Mouse (Mus musculus): ENCODE measurements around the gene Cx3cl1. TPM values are rescaled to one million over a fixed set of nuclear protein-coding genes. Genes with fewer than 3 reads are reported as not detected.

Cx3cl1 gene
- total RNA-seq, 1 experiment = 5.3 TPM

DNA sequence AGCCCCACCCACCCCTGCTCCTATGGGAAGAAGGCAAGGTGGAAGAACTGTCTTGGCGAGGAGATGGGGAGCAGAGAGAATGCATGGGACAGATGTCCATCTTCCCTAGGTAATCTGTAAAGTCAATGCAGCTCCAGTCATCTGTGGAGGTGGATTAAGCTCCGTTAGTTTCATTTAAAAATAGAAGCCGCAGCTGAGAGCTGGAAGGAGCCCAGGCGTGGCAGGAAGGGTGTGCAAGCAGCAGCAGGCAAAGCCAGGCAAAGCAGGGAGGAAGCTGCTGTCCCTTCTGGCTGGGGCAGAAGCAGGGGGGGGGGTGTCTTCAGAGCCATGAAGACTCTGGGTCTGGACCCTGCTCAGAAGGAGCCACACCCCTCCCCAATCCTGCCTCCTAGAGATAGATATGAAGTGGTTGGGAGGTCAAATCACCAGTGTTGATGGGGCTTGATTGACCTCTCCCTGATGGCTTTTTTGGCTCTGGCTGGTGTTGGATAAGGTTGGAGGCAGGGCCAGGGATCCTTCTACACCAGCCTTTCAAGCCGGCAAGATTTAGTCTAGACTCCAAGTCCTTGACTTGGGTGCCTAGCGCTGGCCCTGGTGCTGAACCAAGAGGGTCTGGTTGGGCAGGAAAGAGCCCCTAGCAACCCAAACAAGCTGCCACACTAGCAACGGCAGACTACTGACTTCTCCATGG, 28.6 kb downstream of the Cx3cl1 start:
- H3K36me3 ChIP-seq (ENCODE audit: control insufficient read depth, insufficient read depth, low read length, poor library complexity, severe bottlenecking) = no peaks in the 10 kb centered on the region
- no peaks in the 10 kb centered on the region for H3K9me3 ChIP-seq (ENCODE audit: control insufficient read depth, insufficient read depth, low read depth, low read length)
- in situ Hi-C loops (cut with MboI; ENCODE audit: low sequenced_read_pairs in 2 of 2, unreplicated experiment in 2 of 2) = loop anchor here in 1 of 2 experiments (10.0 kb wide), 1 partner anchor 96 kb away; no protein-coding TSS in a partner anchor
- H3K27ac ChIP-seq (ENCODE audit: insufficient read depth, low read depth, low read length, poor library complexity, severe bottlenecking) = no peak overlapping the region
- DNase-seq (ENCODE audit: low read depth, low spot score) = peak; percentile 68
- H3K9ac ChIP-seq (ENCODE audit: insufficient read depth, low read depth, low read length, poor library complexity, severe bottlenecking) = no peak overlapping the region
- H3K4me1 ChIP-seq (ENCODE audit: control insufficient read depth in 2 of 2, insufficient read depth in 2 of 2, low read length in 2 of 2, poor library complexity in 1 of 2) = peaks cover 0 to 2% of the 10 kb centered on the region in 2 experiments; a peak in 1 of 4 replicates
- TF ChIP-seq CHD2 (IDR thresholded peaks at IDR 0.05; ENCODE audit: low read depth, low read length) = no peak
- TF ChIP-seq ZC3H11A (IDR thresholded peaks at IDR 0.05; ENCODE audit: borderline replicate concordance, low read depth, low read length) = no peak
- no peak for TF ChIP-seq MAFK (IDR thresholded peaks at IDR 0.05; ENCODE audit: insufficient read depth, low read depth, low read length)
- TF ChIP-seq ZNF384 (IDR thresholded peaks at IDR 0.05; ENCODE audit: low read depth, low read length) = no peak
- TF ChIP-seq HCFC1 (IDR thresholded peaks at IDR 0.05; ENCODE audit: borderline replicate concordance, insufficient read depth, low read length) = no peak
- H3K4me3 ChIP-seq (ENCODE audit: insufficient read depth in 1 of 2, low read depth in 1 of 2, low read length in 2 of 2, poor library complexity in 1 of 2, severe bottlenecking in 1 of 2) = no peak overlapping the region

DNA sequence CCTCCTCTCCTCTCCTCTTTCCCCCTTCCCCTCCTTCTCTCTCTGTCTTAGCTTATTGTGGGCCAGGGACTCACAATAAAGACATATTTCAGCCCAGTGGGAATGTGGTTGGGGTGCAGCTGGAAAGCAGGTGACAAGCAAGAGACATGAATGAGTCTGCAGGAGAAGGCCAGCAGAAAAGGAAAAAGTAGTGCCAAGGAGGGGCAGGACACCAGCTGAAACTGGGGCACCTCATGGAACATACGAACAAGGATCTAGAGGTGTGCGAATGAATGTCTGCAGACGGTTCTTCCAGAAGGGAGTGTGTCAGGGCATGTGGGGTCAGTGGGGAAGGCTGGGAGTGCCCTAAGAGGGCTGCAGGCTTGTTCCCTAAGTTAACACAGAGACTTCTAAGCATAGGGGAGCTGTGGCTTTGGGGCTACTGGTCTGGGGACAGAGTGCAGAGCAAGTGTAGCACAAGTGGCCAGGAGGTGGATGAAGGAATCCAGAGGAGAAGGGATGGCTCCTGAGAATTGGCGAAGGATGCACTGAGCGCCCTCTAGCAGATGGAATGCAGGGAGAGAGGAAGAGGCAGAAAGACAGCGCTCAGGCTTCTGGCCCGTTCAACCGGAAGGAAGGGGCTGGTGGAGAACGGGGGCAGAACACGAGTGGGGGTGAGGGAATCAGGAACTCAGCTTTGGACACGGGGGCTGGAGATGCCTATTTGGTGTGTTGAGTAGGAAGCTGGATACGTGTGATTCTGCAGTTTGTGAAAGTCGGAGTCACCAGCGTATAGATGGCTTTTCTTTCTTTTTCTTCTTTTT, 29.7 kb downstream of the Cx3cl1 start:
- Histone ChIP-seq H3K27ac (ENCODE audit: insufficient read depth, low read depth, low read length, poor library complexity, severe bottlenecking) (no peak overlapping the region), H3K4me1 (ENCODE audit: control insufficient read depth in 2 of 2, insufficient read depth in 2 of 2, low read length in 2 of 2, poor library complexity in 1 of 2) (peaks cover 0 to 2% of the 10 kb centered on the region in 2 experiments; a peak in 1 of 4 replicates), H3K9ac (ENCODE audit: insufficient read depth, low read depth, low read length, poor library complexity, severe bottlenecking) (no peak overlapping the region), H3K9me3 (ENCODE audit: control insufficient read depth, insufficient read depth, low read depth, low read length) (no peaks in the 10 kb centered on the region), H3K36me3 (ENCODE audit: control insufficient read depth, insufficient read depth, low read length, poor library complexity, severe bottlenecking) (no peaks in the 10 kb centered on the region), H3K4me3 (ENCODE audit: insufficient read depth in 1 of 2, low read depth in 1 of 2, low read length in 2 of 2, poor library complexity in 1 of 2, severe bottlenecking in 1 of 2) (no peak overlapping the region)
- no peak for DNase-seq (ENCODE audit: low read depth, low spot score)
- in situ Hi-C loops (cut with MboI; ENCODE audit: low sequenced_read_pairs in 2 of 2, unreplicated experiment in 2 of 2) = loop anchor here in 1 of 2 experiments (10.0 kb wide), 1 partner anchor 97 kb away; no protein-coding TSS in a partner anchor
- TF ChIP-seq MAFK (IDR thresholded peaks at IDR 0.05; ENCODE audit: insufficient read depth, low read depth, low read length) (no peak), ZNF384 (IDR thresholded peaks at IDR 0.05; ENCODE audit: low read depth, low read length) (no peak), HCFC1 (IDR thresholded peaks at IDR 0.05; ENCODE audit: borderline replicate concordance, insufficient read depth, low read length) (no peak), CHD2 (IDR thresholded peaks at IDR 0.05; ENCODE audit: low read depth, low read length) (no peak), ZC3H11A (IDR thresholded peaks at IDR 0.05; ENCODE audit: borderline replicate concordance, low read depth, low read length) (no peak)

DNA sequence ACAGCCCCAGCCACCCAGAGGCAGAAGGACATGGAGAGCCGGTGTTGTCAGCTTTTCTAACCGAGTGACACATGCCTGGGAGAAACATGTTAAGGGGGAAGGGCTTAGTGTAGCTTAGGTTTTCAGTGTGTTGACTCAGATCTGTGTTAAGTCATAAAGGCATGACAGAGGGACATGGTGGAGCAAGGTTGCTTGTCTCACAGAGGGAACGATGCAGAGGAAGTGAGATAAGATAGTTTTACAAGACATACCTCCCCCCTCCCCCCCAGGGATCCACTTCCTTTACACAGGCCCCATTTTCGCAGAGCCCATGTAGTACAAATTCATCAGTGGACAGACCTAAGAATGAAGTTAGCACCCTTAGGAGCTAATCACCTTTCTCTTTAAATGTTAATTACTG, 30.6 kb downstream of the Cx3cl1 start:
- H3K9me3 ChIP-seq (ENCODE audit: control insufficient read depth, insufficient read depth, low read depth, low read length) = no peaks in the 10 kb centered on the region
- DNase-seq (ENCODE audit: low read depth, low spot score) = no peak
- no peak overlapping the region for H3K27ac ChIP-seq (ENCODE audit: insufficient read depth, low read depth, low read length, poor library complexity, severe bottlenecking)
- peaks cover 0 to 2% of the 10 kb centered on the region in 2 experiments; a peak in 1 of 4 replicates for H3K4me1 ChIP-seq (ENCODE audit: control insufficient read depth in 2 of 2, insufficient read depth in 2 of 2, low read length in 2 of 2, poor library complexity in 1 of 2)
- no peaks in the 10 kb centered on the region for H3K36me3 ChIP-seq (ENCODE audit: control insufficient read depth, insufficient read depth, low read length, poor library complexity, severe bottlenecking)
- H3K9ac ChIP-seq (ENCODE audit: insufficient read depth, low read depth, low read length, poor library complexity, severe bottlenecking) = no peak overlapping the region
- TF ChIP-seq ZNF384 (IDR thresholded peaks at IDR 0.05; ENCODE audit: low read depth, low read length) (no peak), MAFK (IDR thresholded peaks at IDR 0.05; ENCODE audit: insufficient read depth, low read depth, low read length) (no peak), ZC3H11A (IDR thresholded peaks at IDR 0.05; ENCODE audit: borderline replicate concordance, low read depth, low read length) (no peak), CHD2 (IDR thresholded peaks at IDR 0.05; ENCODE audit: low read depth, low read length) (no peak), HCFC1 (IDR thresholded peaks at IDR 0.05; ENCODE audit: borderline replicate concordance, insufficient read depth, low read length) (no peak)
- no peak overlapping the region for H3K4me3 ChIP-seq (ENCODE audit: insufficient read depth in 1 of 2, low read depth in 1 of 2, low read length in 2 of 2, poor library complexity in 1 of 2, severe bottlenecking in 1 of 2)
- in situ Hi-C loops (cut with MboI; ENCODE audit: low sequenced_read_pairs in 2 of 2, unreplicated experiment in 2 of 2) = loop anchor here in 1 of 2 experiments (10.0 kb wide), 1 partner anchor 98 kb away; no protein-coding TSS in a partner anchor

- no peaks in the 10 kb centered on the region for H3K36me3 ChIP-seq (ENCODE audit: control insufficient read depth, insufficient read depth, low read length, poor library complexity, severe bottlenecking)
- no peak overlapping the region for H3K4me3 ChIP-seq (ENCODE audit: insufficient read depth in 1 of 2, low read depth in 1 of 2, low read length in 2 of 2, poor library complexity in 1 of 2, severe bottlenecking in 1 of 2)
- H3K27ac ChIP-seq (ENCODE audit: insufficient read depth, low read depth, low read length, poor library complexity, severe bottlenecking) = no peak overlapping the region
- no peaks in the 10 kb centered on the region for H3K9me3 ChIP-seq (ENCODE audit: control insufficient read depth, insufficient read depth, low read depth, low read length)
- DNase-seq (ENCODE audit: low read depth, low spot score) = no peak
- TF ChIP-seq ZNF384 (IDR thresholded peaks at IDR 0.05; ENCODE audit: low read depth, low read length) (no peak), CHD2 (IDR thresholded peaks at IDR 0.05; ENCODE audit: low read depth, low read length) (no peak), HCFC1 (IDR thresholded peaks at IDR 0.05; ENCODE audit: borderline replicate concordance, insufficient read depth, low read length) (no peak)
- in situ Hi-C loops (cut with MboI; ENCODE audit: low sequenced_read_pairs in 2 of 2, unreplicated experiment in 2 of 2) = loop anchor here in 1 of 2 experiments (10.0 kb wide), 1 partner anchor 99 kb away; no protein-coding TSS in a partner anchor
- H3K9ac ChIP-seq (ENCODE audit: insufficient read depth, low read depth, low read length, poor library complexity, severe bottlenecking) = no peak overlapping the region
- H3K4me1 ChIP-seq (ENCODE audit: control insufficient read depth in 2 of 2, insufficient read depth in 2 of 2, low read length in 2 of 2, poor library complexity in 1 of 2) = peaks cover 0 to 2% of the 10 kb centered on the region in 2 experiments; a peak in 1 of 4 replicates
Observed at GRCm38 (mm10) chr8:94803551-94803950, 31.7 kb downstream of the Cx3cl1 start.

Data from ES-E14 (cell line).